Mouse (Mus musculus): ENCODE measurements around the gene Mecom. TPM values are rescaled to one million over a fixed set of nuclear protein-coding genes. Genes with fewer than 3 reads are reported as not detected.

Gene Mecom
- polyA plus RNA-seq, 1 experiment from 2014 or later, result 26.9 TPM

DNA sequence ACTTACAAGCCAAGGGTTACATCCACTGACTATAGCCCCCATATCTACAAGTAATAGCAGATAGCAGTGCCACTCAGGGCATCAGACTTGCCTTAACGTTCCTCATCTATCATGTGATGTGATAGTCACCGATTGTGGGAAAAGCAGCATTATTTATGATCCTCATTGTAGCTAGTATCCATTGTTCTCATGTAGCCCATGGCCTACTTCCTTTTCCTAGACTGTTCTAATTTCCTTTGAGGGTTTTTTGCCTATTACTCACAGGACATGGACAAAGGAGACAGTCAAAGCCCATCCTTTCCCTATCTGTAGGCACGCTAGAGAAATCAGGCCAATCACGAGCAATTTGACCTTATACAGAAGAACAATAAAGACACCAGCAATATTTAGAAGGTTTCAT lies 203.7 kb downstream of the Mecom start:
- 93% methylated on average over 4 of the region's 4 CpGs for WGBS
- H3K4me3 ChIP-seq, result no peak overlapping the region

DNA sequence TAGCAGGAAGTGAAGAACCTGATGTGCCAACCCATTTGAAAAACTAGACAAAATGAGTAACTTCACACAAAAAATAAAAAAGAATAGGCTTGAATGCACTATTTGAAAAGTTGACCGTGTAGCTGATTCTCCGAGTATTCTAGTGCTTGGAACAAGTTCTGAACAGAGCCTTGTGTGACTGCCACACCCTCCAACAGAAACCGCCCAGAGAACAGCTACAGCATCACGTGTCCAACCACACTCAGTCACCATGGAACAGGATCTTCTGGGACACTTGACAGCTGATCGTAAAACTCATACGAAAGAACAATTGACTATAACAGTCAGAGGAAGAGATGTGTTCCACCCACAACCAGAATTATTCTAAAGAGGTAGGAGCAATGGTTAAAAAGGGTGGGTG lies 215.5 kb downstream of the Mecom start:
- H3K27ac ChIP-seq, result no peak overlapping the region
- H3K9me3 ChIP-seq, result no peaks in the 10 kb centered on the region
- WGBS, result 91% methylated on average over 6 of the region's 6 CpGs
- H3K27me3 ChIP-seq (ENCODE audit: poor library complexity, severe bottlenecking), result no peaks in the 10 kb centered on the region
- no peak overlapping the region for H3K4me3 ChIP-seq
- no peaks in the 10 kb centered on the region for H3K4me1 ChIP-seq
- H3K36me3 ChIP-seq (replicated peaks), result no peaks in the 10 kb centered on the region
- DNase-seq (ENCODE audit: extremely low spot score, low spot score), result no peak

More for the DNA sequence above, 203.7 kb downstream of the Mecom start:
- peaks cover 8% of the 10 kb centered on the region for H3K4me1 ChIP-seq
- no peaks in the 10 kb centered on the region; the same call in 1 of the 2 replicates for H3K9me3 ChIP-seq
- 0 out of 2 replicates have a peak, but pooled peaks cover 2% of the 10 kb centered on the region for H3K36me3 ChIP-seq (replicated peaks)
- no peak overlapping the region for H3K27ac ChIP-seq
- DNase-seq (ENCODE audit: extremely low spot score, low spot score), result no peak
- H3K27me3 ChIP-seq (ENCODE audit: poor library complexity, severe bottlenecking), result peaks cover 4% of the 10 kb centered on the region; the same call in 1 of the 2 replicates

DNA sequence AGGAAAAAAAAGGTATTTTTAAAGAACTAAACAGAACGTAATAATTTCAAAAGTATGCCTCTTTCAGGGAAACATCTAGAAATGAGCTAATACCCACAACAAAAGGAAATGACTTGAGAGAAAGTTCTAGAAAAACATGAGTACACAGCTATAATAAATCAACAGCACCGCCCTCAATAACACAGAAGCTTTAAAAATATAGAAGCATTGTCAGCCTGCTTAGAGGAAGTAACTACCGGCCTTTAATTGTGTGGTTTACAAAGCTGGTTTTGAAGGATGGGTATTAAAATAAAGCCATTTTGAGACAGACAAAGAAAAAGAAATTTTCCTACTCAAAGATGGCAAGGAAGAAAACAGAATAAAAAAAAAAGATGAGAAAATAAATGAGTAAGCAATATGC lies 217.3 kb downstream of the Mecom start:
- DNase-seq (ENCODE audit: extremely low spot score, low spot score), result no peak
- Histone ChIP-seq H3K27ac (no peak overlapping the region), H3K4me3 (no peak overlapping the region), H3K27me3 (ENCODE audit: poor library complexity, severe bottlenecking) (no peaks in the 10 kb centered on the region), H3K36me3 (replicated peaks) (no peaks in the 10 kb centered on the region), H3K9me3 (no peaks in the 10 kb centered on the region), H3K4me1 (no peaks in the 10 kb centered on the region)
- 93% methylated on average over 3 of the region's 3 CpGs for WGBS

DNA sequence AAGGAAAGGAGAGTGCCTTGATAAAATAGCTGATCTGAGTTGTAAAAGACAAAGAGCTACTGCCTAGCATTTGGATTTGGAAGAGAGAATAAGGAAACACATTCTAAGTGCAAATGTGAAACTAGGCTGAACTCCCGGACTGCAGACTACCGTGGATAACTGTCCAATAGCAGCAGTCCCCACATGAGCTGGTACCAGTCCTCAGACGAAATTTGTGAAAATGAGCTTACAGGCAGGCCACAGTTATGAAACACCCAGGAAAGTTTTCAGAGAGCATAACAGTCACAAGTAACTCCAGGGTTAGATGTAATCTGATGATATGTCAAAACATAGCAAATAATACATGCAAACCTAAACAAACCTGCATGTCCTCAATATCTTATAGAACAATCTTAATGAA lies 217.8 kb downstream of the Mecom start:
- Histone ChIP-seq H3K4me3 (no peak overlapping the region), H3K36me3 (replicated peaks) (no peaks in the 10 kb centered on the region), H3K9me3 (no peaks in the 10 kb centered on the region), H3K27ac (no peak overlapping the region), H3K4me1 (no peaks in the 10 kb centered on the region), H3K27me3 (ENCODE audit: poor library complexity, severe bottlenecking) (no peaks in the 10 kb centered on the region)
- DNase-seq (ENCODE audit: extremely low spot score, low spot score), result no peak
- WGBS, result 91% methylated on average over 3 of the region's 3 CpGs

DNA sequence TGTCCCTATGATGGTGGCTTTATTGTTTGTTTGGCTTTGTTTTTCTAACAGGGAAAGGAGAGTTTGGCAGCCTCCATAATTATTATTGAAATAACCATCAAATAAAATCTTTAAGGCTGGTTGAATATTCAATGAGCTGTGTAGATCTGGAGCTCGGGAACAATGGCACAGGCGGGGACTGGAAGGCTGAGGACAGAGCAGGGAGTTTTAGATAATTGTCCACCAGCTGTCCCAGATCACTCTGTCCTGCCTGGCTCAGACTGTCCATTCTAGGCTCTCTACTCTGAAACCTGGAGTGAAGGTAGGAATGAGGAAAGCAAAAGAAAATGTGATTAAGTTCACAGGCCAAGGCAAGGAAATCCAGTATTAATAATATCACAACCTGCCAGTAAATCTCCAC lies 232.9 kb downstream of the Mecom start:
- Histone ChIP-seq H3K9me3 (no peaks in the 10 kb centered on the region), H3K27me3 (ENCODE audit: poor library complexity, severe bottlenecking) (no peaks in the 10 kb centered on the region)
- WGBS, result 57% methylated on average over 2 of the region's 2 CpGs

DNA sequence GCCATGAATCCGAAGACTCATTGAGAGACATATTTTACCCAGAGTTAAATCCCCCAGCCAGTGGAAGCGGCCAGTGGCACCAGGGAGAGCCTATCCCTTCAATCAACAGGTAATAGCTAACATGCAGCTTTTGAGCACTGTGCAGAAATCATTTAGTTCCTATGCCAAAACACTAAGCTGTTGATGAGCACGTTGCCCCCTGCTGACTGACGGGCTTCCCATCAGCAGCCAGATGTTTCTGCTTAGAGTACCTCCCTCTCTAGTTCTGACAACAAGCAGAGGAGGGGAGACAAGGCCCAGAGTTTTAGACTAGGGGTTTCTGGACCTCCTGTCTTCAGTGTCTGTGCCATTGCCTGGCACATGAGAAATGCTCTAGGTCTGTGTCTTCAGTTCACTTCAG lies 239.7 kb downstream of the Mecom start:
- DNase-seq (ENCODE audit: extremely low spot score, low spot score), result no peak
- Histone ChIP-seq H3K27me3 (ENCODE audit: poor library complexity, severe bottlenecking) (no peaks in the 10 kb centered on the region), H3K4me1 (peaks cover 12% of the 10 kb centered on the region), H3K4me3 (no peak overlapping the region), H3K9me3 (no peaks in the 10 kb centered on the region), H3K36me3 (replicated peaks) (no peaks in the 10 kb centered on the region), H3K27ac (no peak overlapping the region)
- WGBS, result 55% methylated on average over 4 of the region's 4 CpGs

More for the DNA sequence above, 232.9 kb downstream of the Mecom start:
- Histone ChIP-seq H3K27ac (no peak overlapping the region), H3K36me3 (replicated peaks) (no peaks in the 10 kb centered on the region), H3K4me1 (peaks cover 11% of the 10 kb centered on the region), H3K4me3 (no peak overlapping the region)
- no peak for DNase-seq (ENCODE audit: extremely low spot score, low spot score)

DNA sequence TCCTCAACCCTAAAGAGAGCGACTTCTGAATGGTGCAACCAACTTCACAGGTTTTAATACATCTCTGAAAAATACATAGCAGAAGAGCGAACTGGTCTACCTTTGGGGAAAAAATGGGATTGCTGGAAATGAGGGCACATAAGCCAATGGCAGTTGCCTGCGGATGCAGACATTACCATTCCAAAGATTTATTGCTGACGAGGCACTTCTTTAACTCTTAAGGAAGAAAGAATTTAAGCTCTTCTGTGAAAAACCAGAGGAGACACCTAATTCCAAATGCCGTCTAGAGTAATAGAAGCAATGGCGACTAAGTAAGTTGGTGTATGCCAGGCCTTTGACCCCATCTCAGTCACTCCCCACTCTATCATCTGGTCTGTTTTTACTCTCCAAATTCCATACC lies 240.2 kb downstream of the Mecom start:
- Histone ChIP-seq H3K9me3 (no peaks in the 10 kb centered on the region), H3K4me1 (peaks cover 12% of the 10 kb centered on the region), H3K27ac (no peak overlapping the region), H3K36me3 (replicated peaks) (no peaks in the 10 kb centered on the region), H3K4me3 (no peak overlapping the region), H3K27me3 (ENCODE audit: poor library complexity, severe bottlenecking) (no peaks in the 10 kb centered on the region)
- 92% methylated on average over 6 of the region's 6 CpGs for WGBS
- DNase-seq (ENCODE audit: extremely low spot score, low spot score), result no peak

DNA sequence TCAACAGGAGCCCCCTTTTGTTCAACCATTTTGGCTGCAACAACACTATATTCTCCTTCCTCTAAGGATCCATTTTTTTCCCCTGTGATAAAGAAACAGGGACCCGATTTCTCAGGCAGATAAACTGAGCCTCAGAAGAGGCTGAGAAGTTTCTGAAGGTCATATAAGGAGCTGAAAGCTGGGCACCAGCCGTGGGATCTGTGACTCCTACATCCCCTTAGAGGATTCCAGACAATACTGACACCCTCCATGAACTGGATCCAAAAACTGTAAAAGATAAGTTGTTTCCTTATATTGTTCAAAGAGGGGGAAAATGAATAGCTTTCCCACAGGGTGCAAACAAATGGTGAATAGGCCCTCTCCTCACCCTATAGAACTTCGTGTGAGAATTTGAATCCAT lies 241.7 kb downstream of the Mecom start:
- 71% methylated on average over 3 of the region's 3 CpGs for WGBS
- Histone ChIP-seq H3K27ac (no peak overlapping the region), H3K9me3 (no peaks in the 10 kb centered on the region), H3K27me3 (ENCODE audit: poor library complexity, severe bottlenecking) (no peaks in the 10 kb centered on the region), H3K4me1 (peaks cover 12% of the 10 kb centered on the region), H3K4me3 (no peak overlapping the region), H3K36me3 (replicated peaks) (no peaks in the 10 kb centered on the region)
- no peak for DNase-seq (ENCODE audit: extremely low spot score, low spot score)

DNA sequence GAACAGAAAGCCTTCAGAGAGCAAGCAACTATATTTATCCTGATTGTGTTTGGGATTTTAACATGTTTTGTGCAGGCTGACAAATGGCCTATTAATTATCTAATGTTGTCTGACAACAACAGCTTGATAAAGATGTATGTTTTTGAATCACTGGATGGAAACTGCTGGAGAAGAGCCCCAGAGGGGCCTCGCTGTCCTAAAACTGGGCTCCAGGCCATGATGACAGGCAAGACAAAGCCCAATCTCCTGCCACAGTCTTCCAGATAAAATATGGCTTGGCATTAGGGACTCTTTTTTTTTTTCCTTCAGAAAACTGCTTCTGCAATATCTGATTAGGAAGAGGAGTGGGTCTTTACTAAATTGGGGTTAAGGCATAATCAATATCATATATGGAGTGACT lies 248.3 kb downstream of the Mecom start:
- Histone ChIP-seq H3K36me3 (replicated peaks) (no peaks in the 10 kb centered on the region), H3K27ac (no peak overlapping the region), H3K9me3 (no peaks in the 10 kb centered on the region), H3K27me3 (ENCODE audit: poor library complexity, severe bottlenecking) (no peaks in the 10 kb centered on the region), H3K4me3 (no peak overlapping the region), H3K4me1 (peaks cover 9% of the 10 kb centered on the region)
- 82% methylated on average over 1 of the region's 1 CpGs for WGBS
- DNase-seq (ENCODE audit: extremely low spot score, low spot score), result no peak

DNA sequence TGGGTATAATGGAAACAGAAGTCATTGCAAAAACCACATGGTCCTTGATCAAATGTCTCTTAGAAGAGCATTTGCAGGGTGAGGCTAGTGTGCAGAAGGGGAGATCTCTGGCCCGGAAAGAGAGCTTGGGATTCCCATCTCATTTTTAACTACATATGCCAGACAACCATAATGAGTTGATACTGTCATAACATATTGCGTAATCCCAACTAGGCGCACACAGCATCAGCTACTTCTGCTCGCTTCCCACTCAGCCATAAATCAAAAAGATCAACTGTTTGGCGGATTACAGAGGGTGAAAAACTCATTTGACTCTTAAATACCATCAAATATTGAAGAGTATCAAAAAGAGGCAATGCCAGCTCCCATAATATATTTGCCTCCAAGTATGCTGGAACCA lies 253.4 kb downstream of the Mecom start:
- Histone ChIP-seq H3K27ac (no peak overlapping the region), H3K27me3 (ENCODE audit: poor library complexity, severe bottlenecking) (no peaks in the 10 kb centered on the region), H3K4me1 (peaks cover 11% of the 10 kb centered on the region), H3K36me3 (replicated peaks) (no peaks in the 10 kb centered on the region), H3K4me3 (no peak overlapping the region), H3K9me3 (no peaks in the 10 kb centered on the region)
- 92% methylated on average over 5 of the region's 5 CpGs for WGBS
- no peak for DNase-seq (ENCODE audit: extremely low spot score, low spot score)

DNA sequence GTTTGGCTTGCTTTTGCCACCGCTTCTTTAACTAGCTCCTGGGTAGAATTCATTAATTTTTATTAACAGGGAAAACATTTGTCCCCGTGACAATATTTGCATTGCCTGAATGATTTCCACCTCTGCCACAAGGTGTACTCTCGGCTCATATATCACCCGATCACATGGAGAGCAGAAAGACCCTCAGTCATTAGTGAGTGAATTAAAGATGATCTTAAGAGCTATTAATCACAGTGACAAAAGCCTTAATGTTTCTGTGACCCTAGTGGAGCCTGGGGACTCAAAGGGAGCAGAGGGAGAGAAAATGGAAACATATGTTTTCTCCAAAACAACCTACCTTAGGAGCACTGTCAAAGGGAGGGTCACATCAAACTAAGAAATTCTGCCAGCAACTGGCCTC lies 261.3 kb downstream of the Mecom start:
- DNase-seq (ENCODE audit: extremely low spot score, low spot score), result no peak
- Histone ChIP-seq H3K36me3 (replicated peaks) (no peaks in the 10 kb centered on the region), H3K4me3 (no peak overlapping the region), H3K4me1 (peaks cover 27% of the 10 kb centered on the region), H3K9me3 (no peaks in the 10 kb centered on the region), H3K27me3 (ENCODE audit: poor library complexity, severe bottlenecking) (no peaks in the 10 kb centered on the region), H3K27ac (no peak overlapping the region)
- WGBS, result 58% methylated on average over 4 of the region's 4 CpGs

DNA sequence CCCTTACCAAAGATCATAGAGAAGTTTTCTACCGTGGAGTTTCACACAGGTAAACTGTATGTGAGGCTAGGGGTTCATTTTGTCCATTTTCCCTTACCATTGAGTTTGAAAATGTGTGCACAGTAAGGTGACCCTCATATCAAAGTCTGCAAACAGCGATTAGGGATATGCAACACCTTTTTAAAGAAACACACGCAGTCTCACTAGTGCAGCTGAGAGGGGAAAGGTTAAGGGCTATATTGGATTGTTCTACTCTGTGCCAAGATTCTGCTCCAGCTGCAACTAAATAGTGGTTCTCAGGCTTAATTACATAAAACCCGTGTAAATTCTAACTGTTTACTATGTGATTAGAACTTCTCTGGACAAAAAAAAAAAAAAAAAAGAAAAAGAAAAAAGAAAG lies 263.7 kb downstream of the Mecom start:
- Histone ChIP-seq H3K4me1 (peaks cover 24% of the 10 kb centered on the region), H3K4me3 (no peak overlapping the region), H3K36me3 (replicated peaks) (no peaks in the 10 kb centered on the region), H3K27me3 (ENCODE audit: poor library complexity, severe bottlenecking) (no peaks in the 10 kb centered on the region), H3K27ac (no peak overlapping the region), H3K9me3 (no peaks in the 10 kb centered on the region)
- DNase-seq (ENCODE audit: extremely low spot score, low spot score), result no peak
- 83% methylated on average over 4 of the region's 4 CpGs for WGBS

DNA sequence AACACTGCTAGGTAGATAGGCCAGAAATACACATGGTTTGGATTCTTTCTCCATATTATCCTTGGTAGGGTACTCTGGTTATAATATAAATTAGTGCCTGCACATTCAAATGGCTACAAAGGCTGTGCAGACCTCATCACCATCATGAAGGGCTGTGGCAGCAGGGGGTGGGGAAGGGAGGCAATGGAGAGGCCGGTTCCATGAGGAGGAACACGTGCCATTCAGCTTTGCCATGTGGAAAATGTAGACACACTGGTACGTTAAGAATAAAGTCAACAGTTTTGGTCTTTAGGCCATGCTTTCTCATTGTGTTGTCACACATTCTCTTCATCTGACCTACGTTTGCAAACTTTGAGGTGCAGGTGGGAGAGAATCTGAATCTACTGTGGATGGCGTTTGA lies 264.2 kb downstream of the Mecom start:
- Histone ChIP-seq H3K27ac (no peak overlapping the region), H3K27me3 (ENCODE audit: poor library complexity, severe bottlenecking) (no peaks in the 10 kb centered on the region), H3K4me1 (peaks cover 24% of the 10 kb centered on the region), H3K4me3 (no peak overlapping the region), H3K9me3 (no peaks in the 10 kb centered on the region), H3K36me3 (replicated peaks) (no peaks in the 10 kb centered on the region)
- 86% methylated on average over 5 of the region's 5 CpGs for WGBS
- DNase-seq (ENCODE audit: extremely low spot score, low spot score), result no peak

DNA sequence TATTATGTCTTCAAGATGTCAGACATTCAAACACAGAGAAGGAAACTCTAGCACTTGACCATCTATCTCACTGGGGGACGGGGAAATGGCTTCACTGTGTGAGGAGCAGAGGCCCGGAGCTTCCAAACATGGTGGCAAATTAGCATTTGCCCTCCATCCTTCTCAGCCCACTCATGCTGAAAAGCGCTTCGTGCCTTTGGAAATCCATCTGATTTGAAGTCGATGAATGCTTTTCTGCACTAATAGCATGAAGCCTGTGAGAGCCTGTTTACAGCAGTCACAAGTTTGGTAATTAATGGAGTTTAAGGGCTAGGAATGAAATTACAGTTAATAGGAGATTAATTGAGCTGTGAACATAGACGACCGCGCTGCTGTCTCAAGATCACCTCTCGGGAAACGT lies 270.2 kb downstream of the Mecom start:
- DNase-seq (ENCODE audit: extremely low spot score, low spot score), result no peak
- no peak overlapping the region for H3K27ac ChIP-seq
- H3K9me3 ChIP-seq, result no peaks in the 10 kb centered on the region
- peaks cover 9% of the 10 kb centered on the region for H3K4me1 ChIP-seq
- H3K4me3 ChIP-seq, result no peak overlapping the region
- H3K36me3 ChIP-seq (replicated peaks), result no peaks in the 10 kb centered on the region
- no peaks in the 10 kb centered on the region for H3K27me3 ChIP-seq (ENCODE audit: poor library complexity, severe bottlenecking)
- 81% methylated on average over 10 of the region's 10 CpGs for WGBS
